In genomic region chr5:86410815-86411214, GRCm38 (mm10) we compare ENCODE assay signal across 9 mouse cellular contexts. TPM values are rescaled to one million over a fixed set of nuclear protein-coding genes. Genes with fewer than 3 reads are reported as not detected.
A peak's percentile ranks its signal among the peaks of the same experiment; 100 is the strongest.
DNase-seq lines count a peak whose midpoint lies in the region; ATAC-seq and TF ChIP-seq lines count a peak whose summit lies in the region.
"Had no signal": no experiment of that assay in that cellular context is flagged by ENCODE, and none has a peak within 500 bp of the region (broad histone marks: within the 10 kb centered on the region; RNA-seq: fewer than 3 reads in every experiment).

No protein-coding gene starts in this region.

- no peaks in the 10 kb centered on the region for H3K36me3 ChIP-seq in kidney, adult 2 months (ENCODE audit: control insufficient read depth, insufficient read depth, low read length)
- no peaks in the 10 kb centered on the region for H3K36me3 ChIP-seq in kidney, embryonic 16.5 days (ENCODE audit: insufficient read depth, low read length)
- H3K36me3 ChIP-seq: embryonic facial prominence, embryonic 15.5 days; neural tube, embryonic 13.5 days had no signal

- ATAC-seq in kidney, embryonic 16.5 days (ENCODE audit: low FRiP score, low TSS enrichment) = no peak

- H3K9me3 ChIP-seq in kidney, embryonic 16.5 days (ENCODE audit: low read length) = no peaks in the 10 kb centered on the region
- H3K9me3 ChIP-seq: embryonic facial prominence, embryonic 15.5 days; neural tube, embryonic 13.5 days had no signal

- H3K4me1 ChIP-seq in kidney, adult 2 months (ENCODE audit: control insufficient read depth, insufficient read depth, low read length) = no peaks in the 10 kb centered on the region
- H3K4me1 ChIP-seq in kidney, embryonic 16.5 days (ENCODE audit: insufficient read depth, low read length) = no peaks in the 10 kb centered on the region
- H3K4me1 ChIP-seq: embryonic facial prominence, embryonic 15.5 days; neural tube, embryonic 13.5 days had no signal

- H3K4me3 ChIP-seq in kidney, adult 2 months (ENCODE audit: insufficient read depth, low read depth, low read length) = no peak overlapping the region
- H3K4me3 ChIP-seq in kidney, embryonic 16.5 days (ENCODE audit: low read length) = no peak overlapping the region
- H3K4me3 ChIP-seq: embryonic facial prominence, embryonic 15.5 days; neural tube, embryonic 13.5 days had no signal

- H3K9ac ChIP-seq in kidney, embryonic 16.5 days (replicated peaks; ENCODE audit: low read length) = no peak overlapping the region
- H3K9ac ChIP-seq: embryonic facial prominence, embryonic 15.5 days; neural tube, embryonic 13.5 days had no signal

- no peaks in the 10 kb centered on the region for H3K27me3 ChIP-seq in kidney, adult 2 months (replicated peaks; ENCODE audit: control insufficient read depth, insufficient read depth, low read length)
- no peaks in the 10 kb centered on the region for H3K27me3 ChIP-seq in kidney, embryonic 16.5 days (ENCODE audit: insufficient read depth, low read length)
- H3K27me3 ChIP-seq: embryonic facial prominence, embryonic 15.5 days; neural tube, embryonic 13.5 days had no signal

- no peak overlapping the region for H3K27ac ChIP-seq in kidney, adult 2 months (ENCODE audit: insufficient read depth, low read depth, low read length)
- H3K27ac ChIP-seq in kidney, embryonic 16.5 days (ENCODE audit: low read length) = no peak overlapping the region
- H3K27ac ChIP-seq: embryonic facial prominence, embryonic 15.5 days; neural tube, embryonic 13.5 days had no signal

- no peak overlapping the region for H3K4me2 ChIP-seq in kidney, embryonic 16.5 days (replicated peaks; ENCODE audit: low read depth, low read length)
- H3K4me2 ChIP-seq: embryonic facial prominence, embryonic 15.5 days; neural tube, embryonic 13.5 days had no signal

- no peak for TF ChIP-seq CTCF in kidney, adult 2 months (conservative IDR thresholded peaks at IDR 0.05; ENCODE audit: insufficient read depth, insufficient read length, low read depth, low read length)

- DNase-seq in kidney, adult 2 months = peak; percentile 34
- DNase-seq in right cerebral cortex, adult 2 months (ENCODE audit: low spot score in 2 of 2) = peak; percentile 14 to 40
- no peak for DNase-seq in right cerebral cortex, postnatal 25 days
- peak; percentile 47 for DNase-seq in cerebellum, adult 8-10 months
- no peak for DNase-seq in spleen, postnatal 36 days (ENCODE audit: low spot score in 2 of 2)
- no peak for DNase-seq in natural killer cell, adult 2 months (ENCODE audit: low spot score in 2 of 2)

- no peak for TF ChIP-seq POLR2A in kidney, adult 2 months (IDR thresholded peaks at IDR 0.05; ENCODE audit: low read depth, low read length)

- WGBS in kidney, adult 2 months = 22% methylated on average over 3 of the region's 3 CpGs
- 29% methylated on average over 3 of the region's 3 CpGs for WGBS in kidney, embryonic 16.5 days

RNA-seq across cellular contexts. Expression of gene Tmprss11d, which starts 37.6 kb away (rescaled TPM):
- 0.03 TPM in 1 of 2 replicates, not detected in the other for polyA plus RNA-seq in kidney, adult 2 months (2012; rRNA removed)
- not detected in 2 replicates for polyA plus RNA-seq in kidney, embryonic 16.5 days (2015; fragmentation: Nextera tagmentation; extraction: Ambion mirVana)
- polyA plus RNA-seq: neural tube, embryonic 13.5 days had no signal

RNA-seq across cellular contexts. Expression of gene Tmprss11a, which starts 58.0 kb away (rescaled TPM):
- not detected in 2 replicates for polyA plus RNA-seq in kidney, adult 2 months (2012; rRNA removed)
- not detected in 2 replicates for polyA plus RNA-seq in kidney, embryonic 16.5 days (2015; fragmentation: Nextera tagmentation; extraction: Ambion mirVana)
- polyA plus RNA-seq: neural tube, embryonic 13.5 days had no signal

Comparison
In these comparisons a context has a peak if more than half of its experiments do, and no peak if none do; other contexts are left out.
1. DNase-seq: peak in kidney, adult 2 months (single experiment), right cerebral cortex, adult 2 months (2 of 2) and cerebellum, adult 8-10 months (single experiment); none in right cerebral cortex, postnatal 25 days (single experiment), spleen, postnatal 36 days (0 of 2) and natural killer cell, adult 2 months (0 of 2).